Mouse (Mus musculus) cerebellum, postnatal 25 days (tissue): Measurements from ENCODE around the gene Wbp1.

Experiments
- DNase-seq, 2 experiments: peaks; one replicate each; pipeline ENCODE4 v3.0.0; 2021; ENCODE audit warnings: mixed read lengths in 2 of 2

The Wbp1 gene

DNA sequence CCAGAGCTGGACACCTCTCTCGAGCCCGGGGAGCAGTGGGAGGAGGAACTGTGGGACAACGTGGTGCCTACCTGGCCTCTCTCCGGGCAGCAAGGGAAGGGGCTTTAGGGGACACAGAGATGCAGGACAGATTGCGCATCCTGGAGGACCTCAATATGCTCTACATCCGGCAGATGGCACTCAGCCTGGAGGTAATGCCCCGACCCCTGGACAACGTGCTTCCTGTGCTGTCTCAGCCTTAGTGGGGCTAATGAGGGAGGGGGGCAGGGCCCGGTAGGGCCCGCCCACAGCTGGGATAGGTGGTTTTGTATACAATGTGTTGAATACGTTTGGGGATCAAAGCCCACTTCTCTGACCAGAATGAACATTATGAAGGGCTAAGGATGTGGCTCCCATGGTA lies 16.7 kb upstream of the Wbp1 start:
- DNase-seq, result no peak

DNA sequence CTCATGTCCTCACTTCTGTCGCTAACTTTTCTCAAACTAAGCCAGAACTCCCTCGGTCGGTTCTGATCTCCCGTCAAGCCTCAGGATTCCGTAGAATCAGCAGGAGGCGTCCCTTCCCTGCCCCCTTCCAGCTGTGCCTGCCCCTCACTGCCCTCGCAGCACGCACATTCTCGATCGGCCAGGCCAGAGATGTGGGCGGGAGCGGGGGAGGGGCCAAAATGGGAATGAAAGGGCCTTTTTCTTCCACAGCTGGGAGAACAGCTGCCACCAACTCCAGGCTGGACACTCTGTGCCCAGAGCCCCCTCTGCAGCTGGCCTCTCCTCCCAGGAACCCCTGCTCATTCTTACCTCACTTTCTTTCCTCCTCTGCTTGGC lies 16.2 kb upstream of the Wbp1 start:
- peak in 1 of 2 experiments; percentile 31 for DNase-seq

DNA sequence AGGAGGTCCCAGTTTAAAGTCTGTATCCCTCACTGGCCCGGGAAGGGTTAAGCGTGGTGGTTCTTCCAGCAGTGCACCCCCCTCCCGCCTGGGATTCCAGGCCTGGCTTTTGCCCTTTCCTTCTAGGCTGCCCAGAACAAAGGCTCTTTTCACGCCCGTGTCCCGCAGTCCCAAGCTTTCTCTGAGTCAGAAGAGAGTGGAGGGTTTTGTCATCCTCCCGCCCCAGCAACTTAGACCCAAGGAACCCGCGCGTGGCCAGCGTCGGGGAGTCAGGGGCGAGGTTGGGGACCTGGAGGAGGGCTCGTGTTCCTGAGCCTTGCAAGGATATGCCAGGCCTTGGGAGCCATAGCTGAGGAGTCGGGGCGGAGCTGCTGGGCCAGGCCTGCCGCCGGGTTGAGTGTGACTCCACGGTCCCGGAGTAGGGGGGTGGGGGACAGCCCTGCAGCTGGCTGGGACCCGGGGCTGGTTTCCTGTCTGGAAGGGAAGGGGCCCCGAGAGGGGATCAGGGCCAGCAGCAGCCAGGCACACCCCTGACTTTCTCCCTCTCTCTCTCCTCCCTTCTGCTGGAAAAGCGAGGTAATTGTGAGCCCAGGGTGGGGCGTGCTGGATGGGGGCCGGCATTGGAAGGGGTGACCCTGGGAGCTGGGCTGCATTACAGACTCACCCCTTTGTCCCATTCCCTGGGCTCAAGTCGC lies 15.7 kb upstream of the Wbp1 start:
- DNase-seq, result no peak

DNA sequence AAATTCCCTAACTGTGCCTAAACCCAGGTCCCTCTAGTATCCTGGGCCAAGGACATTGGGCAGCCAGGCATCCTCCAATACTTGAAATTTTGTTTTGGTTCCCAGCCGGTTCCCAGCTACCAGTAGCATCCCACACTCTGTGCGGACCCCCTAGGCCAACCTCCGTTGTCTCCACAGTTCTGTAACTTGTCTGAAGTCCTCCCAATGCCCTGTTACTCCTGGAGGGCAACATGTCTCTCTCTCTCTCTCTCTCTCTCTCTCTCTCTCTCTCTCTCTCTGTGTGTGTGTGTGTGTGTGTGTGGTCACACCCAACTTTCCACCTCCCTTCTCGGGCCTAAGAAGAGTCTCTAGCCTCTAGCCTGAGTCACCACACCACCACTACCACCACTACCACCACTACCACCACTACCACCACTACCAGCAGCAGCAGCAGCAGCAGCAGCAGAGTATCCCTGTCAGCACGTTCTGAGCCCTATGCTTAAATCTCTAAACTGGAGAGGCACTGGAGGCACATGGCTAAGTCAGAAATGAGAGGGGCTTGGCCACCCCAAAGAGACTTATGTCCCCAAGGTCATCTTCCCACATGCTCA lies 15.0 kb upstream of the Wbp1 start:
- DNase-seq, result no peak

- no peak for DNase-seq
Measured at GRCm38 (mm10) chr6:83135571-83136161, 14.3 kb upstream of the Wbp1 start.

GRCm38 (mm10) chr6:83134951-83135513 lies 13.7 kb upstream of the Wbp1 start, which contains the start of gene Rtkn:
Gene Rtkn (plus strand): TSS chr6:83135463.
- DNase-seq, result no peak

DNA sequence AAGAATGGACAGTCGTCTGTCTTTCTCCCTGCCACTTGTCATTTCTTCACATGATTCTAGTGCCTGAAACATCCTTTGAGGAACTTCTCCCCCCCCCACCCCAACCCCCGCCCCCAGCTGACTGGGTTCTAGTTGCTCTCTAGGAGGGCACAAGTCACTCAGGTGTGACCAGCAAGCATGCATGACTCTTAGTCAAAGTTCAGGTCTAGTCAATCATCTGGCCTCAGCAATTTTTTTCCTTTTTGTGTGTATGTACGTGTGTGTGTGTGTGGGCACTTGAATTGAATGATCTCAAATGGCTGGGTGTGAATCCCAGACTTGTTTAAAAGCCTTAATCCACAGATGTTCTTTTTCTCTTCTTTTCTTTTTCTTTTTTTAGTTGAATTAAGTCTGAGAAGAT lies 12.9 kb upstream of the Wbp1 start:
- DNase-seq, result no peak

GRCm38 (mm10) chr6:83132176-83132919 lies 11.0 kb upstream of the Wbp1 start:
- no peak for DNase-seq

- no peak for DNase-seq
Measured at GRCm38 (mm10) chr6:83131469-83132034, 10.2 kb upstream of the Wbp1 start.

- no peak for DNase-seq
Measured at GRCm38 (mm10) chr6:83127419-83127818, 6.1 kb upstream of the Wbp1 start.

GRCm38 (mm10) chr6:83125331-83125730 lies 4.0 kb upstream of the Wbp1 start, which contains the start of gene Ino80b:
Gene Ino80b (minus strand): TSS chr6:83125431.
- DNase-seq, result no peak

DNA sequence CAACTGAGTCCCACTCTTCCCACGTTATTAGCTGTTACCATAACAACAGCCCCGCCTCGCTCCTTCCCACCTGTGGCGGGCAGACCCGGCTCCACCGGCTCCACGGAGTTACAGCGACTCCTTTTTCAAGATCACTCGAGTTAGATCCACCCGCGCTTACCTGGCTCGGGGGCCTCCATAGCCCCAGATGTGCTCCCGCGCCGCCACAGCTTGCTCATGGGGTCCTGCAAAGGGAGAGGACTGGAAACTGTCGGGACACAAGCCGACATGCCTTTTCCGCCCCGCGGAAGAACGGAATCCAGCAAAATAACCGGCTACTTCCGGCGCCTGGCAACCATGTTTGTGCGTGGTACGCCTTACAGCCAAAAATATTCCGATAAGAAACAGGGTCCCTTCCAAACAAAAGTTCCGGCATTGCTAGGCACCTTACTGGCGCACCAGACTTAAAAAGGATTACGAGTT lies 3.5 kb upstream of the Wbp1 start:
- DNase-seq, result peak; percentile 83 to 88

DNA sequence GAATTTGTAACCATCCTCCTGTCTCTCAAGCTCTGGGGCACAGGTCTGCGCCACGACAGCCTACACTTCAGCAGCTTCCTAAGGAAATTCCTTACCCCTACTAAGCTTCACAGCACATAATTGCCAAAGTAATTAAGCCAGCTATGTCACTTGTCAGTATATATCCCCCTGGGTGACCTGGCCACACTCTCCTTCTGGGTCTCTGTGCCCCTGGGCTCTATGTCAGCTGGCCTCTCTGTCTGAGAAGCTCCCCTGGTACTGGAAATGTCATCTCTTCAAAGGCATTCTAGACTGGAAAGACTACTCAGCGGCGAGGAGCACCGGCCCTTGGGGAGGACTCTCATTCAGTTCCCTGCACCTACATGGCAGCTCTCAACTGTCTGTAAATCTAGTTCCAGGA lies 1.6 kb upstream of the Wbp1 start:
- no peak for DNase-seq

DNA sequence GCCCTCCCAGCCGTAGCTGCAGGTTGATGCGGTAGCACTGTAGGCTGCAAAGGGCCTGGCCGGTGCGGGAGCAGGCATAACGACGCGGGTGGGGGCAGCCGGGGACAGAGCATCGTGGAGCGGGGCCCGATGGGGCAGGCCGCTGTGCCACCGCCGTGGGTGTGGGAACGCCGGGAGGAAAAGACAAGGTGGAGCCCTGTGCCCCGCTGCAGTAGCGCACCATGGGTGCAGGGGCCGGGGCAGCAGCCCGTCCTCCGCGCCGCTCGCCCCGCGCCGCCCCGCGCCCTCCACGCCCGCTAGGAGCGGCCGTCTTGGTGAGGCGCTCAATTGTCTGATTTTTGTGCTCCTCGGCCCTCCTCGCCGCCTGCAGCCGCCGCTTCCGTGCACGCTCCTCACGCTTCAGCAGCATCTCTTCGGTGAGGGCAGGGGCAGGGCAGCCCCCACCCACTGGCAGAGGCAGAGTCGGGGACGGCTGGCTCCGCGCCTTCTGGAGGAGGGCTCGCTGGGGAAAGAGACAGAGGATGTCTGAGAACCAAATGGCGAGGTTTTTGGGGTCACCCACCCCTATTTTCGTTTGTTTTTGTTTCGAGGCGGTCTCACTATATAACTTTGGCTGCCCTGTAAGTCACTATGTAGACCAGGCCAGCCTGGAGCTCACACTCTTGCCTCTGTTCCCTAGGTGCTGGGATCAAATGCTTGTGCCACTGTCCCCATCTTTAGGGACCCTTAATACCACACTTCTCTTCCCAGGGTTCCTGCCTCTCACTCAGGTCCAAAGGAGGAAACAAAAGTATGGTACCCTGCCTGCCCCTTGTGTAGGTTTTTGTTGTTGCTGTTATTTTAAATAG lies 728 bp upstream of the Wbp1 start:
- peak in 1 of 2 experiments; percentile 53 for DNase-seq

DNA sequence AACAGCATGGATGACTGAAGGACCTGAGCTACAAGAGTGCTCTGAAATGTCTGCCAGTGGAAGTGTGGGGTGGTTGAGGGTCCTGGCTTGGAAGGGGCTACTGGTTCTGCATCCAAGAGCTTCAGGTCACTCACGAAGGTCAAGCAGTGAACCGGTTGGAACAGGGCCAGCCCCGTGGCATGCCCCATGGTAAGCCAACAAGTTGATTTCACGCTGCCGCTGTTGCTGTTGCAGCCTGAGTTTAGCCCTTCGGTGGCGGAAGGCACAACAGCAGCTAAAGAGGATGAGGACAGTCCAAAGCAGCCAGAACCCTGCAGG lies 1.7 kb downstream of the Wbp1 start:
- DNase-seq, result peak; percentile 25 to 56

GRCm38 (mm10) chr6:83118825-83119733 lies 2.3 kb downstream of the Wbp1 start:
- no peak for DNase-seq

GRCm38 (mm10) chr6:83118369-83118768 lies 3.0 kb downstream of the Wbp1 start:
- DNase-seq, result no peak

- no peak for DNase-seq
Measured at GRCm38 (mm10) chr6:83117616-83118015, 3.7 kb downstream of the Wbp1 start.

GRCm38 (mm10) chr6:83117165-83117438 lies 4.3 kb downstream of the Wbp1 start:
- peak in 1 of 2 experiments; percentile 16 for DNase-seq

GRCm38 (mm10) chr6:83116373-83117164 lies 4.8 kb downstream of the Wbp1 start:
- DNase-seq, result peak in 1 of 2 experiments; percentile 21
